Mouse (Mus musculus) Patski (cell line): Measurements from ENCODE around the gene Gpr137. TPM values are rescaled to one million over a fixed set of nuclear protein-coding genes. Genes with fewer than 3 reads are reported as not detected.
"Not testable (repeated sequence)": the region's sequence is repeated elsewhere in the genome, so short reads cannot be mapped to it uniquely, and the experiment has no call there.

Experiments
- ATAC-seq: fragments of 100-300 bp; one replicate; pipeline ENCODE4 v1.8.0; 2021
- CTCF ChIA-PET: fragments of 350-600 bp; sonication (Branson Sonifier 250); formaldehyde crosslinking; loops from one replicate; lab custom pipeline; 2022; ENCODE audit warnings: inconsistent platforms; lab: Charles Lee
- POLR2A ChIA-PET: fragments of 350-600 bp; sonication (Branson Sonifier 250); formaldehyde crosslinking; loops from one replicate; lab custom pipeline; 2022; ENCODE audit warnings: antibody characterized with exemption, inconsistent platforms; lab: Charles Lee
- DNase-seq: peaks from one replicate; pipeline ENCODE4 v3.0.0-alpha.2; 2011; ENCODE audit warnings: low read depth, low spot score
- H3K27me3 ChIP-seq: fragments of 371-371 bp; one replicate; pipeline ENCODE4 v1.5.1; 2021
- CTCF ChIP-seq: fragments of 100-300 bp; IDR thresholded peaks from one replicate; pipeline ENCODE4 v1.5.1; 2021
- in situ Hi-C: fragments of 300-500 bp; cut with MboI; formaldehyde crosslinking; loops from 3 replicates; pipeline ENCODE4 v1.11.1; 2018; ENCODE audit warnings: low pct_unique_long_range_greater_than_20kb, mixed read lengths
- polyA plus RNA-seq: library from polyadenylated mRNA; unstranded; gene quantifications from one replicate; pipeline ENCODE4 v1.2.3, GENCODE M21; 2021

The Gpr137 gene
- polyA plus RNA-seq: 73.0 TPM

- no peaks in the 10 kb centered on the region for H3K27me3 ChIP-seq
- ChIA-PET POLR2A (interaction anchor here (0.6 to 5.0 kb wide), 21 partner anchors 9 to 98 kb away, joined by 3 to 75 read pairs (median 4); partner anchors contain the start of genes Esrra, Fkbp2, Plcb3 and Ppp1r14b), CTCF (interaction anchor here (1.0 to 2.8 kb wide), 4 partner anchors 9 to 19 kb away, joined by 5 to 21 read pairs (median 8); no protein-coding TSS in a partner anchor)
- peak; percentile 68 for DNase-seq
- in situ Hi-C loops: no loop called here
- peak; percentile 87 for ATAC-seq
- no peak for TF ChIP-seq CTCF
Observed at GRCm38 (mm10) chr19:6942249-6942691, at the start of gene Gpr137. TSS of gene Gpr137 (minus strand) at chr19:6942480.

- POLR2A ChIA-PET: interaction anchor here (0.8 to 1.3 kb wide), 3 partner anchors 9 to 39 kb away, joined by 3 to 4 read pairs (median 3); no protein-coding TSS in a partner anchor
- H3K27me3 ChIP-seq, ATAC-seq, DNase-seq, in situ Hi-C loops: not testable (repeated sequence)
- CTCF ChIA-PET: interaction anchor here (0.8 to 2.9 kb wide), 2 partner anchors 10 to 12 kb away, joined by 3 to 9 read pairs; no protein-coding TSS in a partner anchor
Observed at GRCm38 (mm10) chr19:6991166-6991565, 48.9 kb upstream of the Gpr137 start.

- no peak for DNase-seq
- TF ChIP-seq CTCF: no peak
- in situ Hi-C loops: no loop called here
- ChIA-PET CTCF (interaction anchor here (0.8 to 2.9 kb wide), 2 partner anchors 10 to 12 kb away, joined by 3 to 9 read pairs; no protein-coding TSS in a partner anchor), POLR2A (no interaction called here)
- no peaks in the 10 kb centered on the region for H3K27me3 ChIP-seq
- no peak for ATAC-seq
Observed at GRCm38 (mm10) chr19:6990712-6991111, 48.4 kb upstream of the Gpr137 start.

GRCm38 (mm10) chr19:6989251-6989650 is 47.0 kb upstream of the Gpr137 start:
- CTCF ChIA-PET: interaction anchor here (0.8 kb wide), 1 partner anchor 10 kb away, joined by 3 read pairs; no protein-coding TSS in a partner anchor
- ATAC-seq: no peak
- POLR2A ChIA-PET: interaction anchor here (2.9 kb wide), 1 partner anchor 14 kb away, joined by 13 read pairs; the partner anchor contains the start of genes Plcb3 and Ppp1r14b
- TF ChIP-seq CTCF: no peak
- H3K27me3 ChIP-seq: no peaks in the 10 kb centered on the region
- in situ Hi-C loops: no loop called here
- no peak for DNase-seq

- TF ChIP-seq CTCF: no peak
- no peak for DNase-seq
- H3K27me3 ChIP-seq: no peaks in the 10 kb centered on the region
- ATAC-seq: peak; percentile 5
- POLR2A ChIA-PET: interaction anchor here (1.9 to 2.9 kb wide), 2 partner anchors 8 to 13 kb away, joined by 12 to 13 read pairs; partner anchors contain the start of genes Nudt22, Plcb3, Ppp1r14b and Trpt1
- CTCF ChIA-PET: interaction anchor here (0.9 to 1.0 kb wide), 2 partner anchors 8 to 18 kb away, joined by 3 to 4 read pairs; no protein-coding TSS in a partner anchor
- in situ Hi-C loops: no loop called here
Observed at GRCm38 (mm10) chr19:6987904-6988285, 45.6 kb upstream of the Gpr137 start.

GRCm38 (mm10) chr19:6987061-6987903 is 45.0 kb upstream of the Gpr137 start, which contains the start of gene Vegfb:
TSS of gene Vegfb (minus strand) at chr19:6987651.
- peak; percentile 42 for ATAC-seq
- no peak for TF ChIP-seq CTCF
- in situ Hi-C loops: no loop called here
- DNase-seq: no peak
- CTCF ChIA-PET: interaction anchor here (0.9 to 1.0 kb wide), 2 partner anchors 7 to 17 kb away, joined by 3 to 4 read pairs; no protein-coding TSS in a partner anchor
- POLR2A ChIA-PET: interaction anchor here (1.0 to 2.9 kb wide), 4 partner anchors 8 to 36 kb away, joined by 3 to 13 read pairs (median 9); partner anchors contain the start of genes Nudt22, Plcb3, Ppp1r14b and Trpt1
- H3K27me3 ChIP-seq: no peaks in the 10 kb centered on the region

GRCm38 (mm10) chr19:6985951-6986708 is 43.9 kb upstream of the Gpr137 start:
- H3K27me3 ChIP-seq: no peaks in the 10 kb centered on the region
- DNase-seq (no peak), ATAC-seq (no peak)
- CTCF ChIA-PET: no interaction called here
- POLR2A ChIA-PET: interaction anchor here (0.6 to 1.9 kb wide), 5 partner anchors 9 to 35 kb away, joined by 3 to 12 read pairs (median 3); partner anchors contain the start of genes Nudt22 and Trpt1
- TF ChIP-seq CTCF: no peak
- in situ Hi-C loops: no loop called here

GRCm38 (mm10) chr19:6985300-6985699 is 43.0 kb upstream of the Gpr137 start:
- no peaks in the 10 kb centered on the region for H3K27me3 ChIP-seq
- POLR2A ChIA-PET: interaction anchor here (0.6 to 1.4 kb wide), 4 partner anchors 10 to 55 kb away, joined by 3 to 5 read pairs (median 3); partner anchors contain the start of genes Bad, Nudt22 and Trpt1
- no peak for ATAC-seq
- in situ Hi-C loops: no loop called here
- CTCF ChIA-PET: no interaction called here
- TF ChIP-seq CTCF: no peak
- no peak for DNase-seq

- DNase-seq (no peak), ATAC-seq (no peak)
- ChIA-PET CTCF (no interaction called here), POLR2A (no interaction called here)
- in situ Hi-C loops: no loop called here
- TF ChIP-seq CTCF: no peak
- no peaks in the 10 kb centered on the region for H3K27me3 ChIP-seq
Observed at GRCm38 (mm10) chr19:6983621-6984020, 41.3 kb upstream of the Gpr137 start.
